Mouse (Mus musculus) neural tube, embryonic 14.5 days (tissue): ENCODE data around the gene Zfp740. TPM values are rescaled to one million over a fixed set of nuclear protein-coding genes. Genes with fewer than 3 reads are reported as not detected.
"Not testable (repeated sequence)": the region's sequence is repeated elsewhere in the genome, so short reads cannot be mapped to it uniquely, and the experiment has no call there.

Experiments used
- ATAC-seq: fragments of 200-750 bp; cut with Nextera tagmentation; 2 replicates; pipeline ENCODE4 v1.8.0; 2017; ENCODE audit warnings: low read depth, mild to moderate bottlenecking, moderate TSS enrichment, moderate library complexity
- H3K27ac ChIP-seq: fragments of 300-500 bp; sonication (generic); 2 replicates; pipeline ENCODE4 v1.5.1; 2014; ENCODE audit warnings: low read depth, mild to moderate bottlenecking, control low read depth, low read length, moderate library complexity, mixed read lengths
- H3K27me3 ChIP-seq: fragments of 300-500 bp; sonication (generic); 2 replicates; pipeline ENCODE4 v1.6.1; 2014; ENCODE audit warnings: low read length; ENCODE audit not compliant: control insufficient read depth, insufficient read depth
- H3K36me3 ChIP-seq: fragments of 300-500 bp; sonication (generic); 2 replicates; pipeline ENCODE4 v1.6.1; 2014; ENCODE audit warnings: low read length, mixed read lengths; ENCODE audit not compliant: control insufficient read depth, insufficient read depth
- H3K4me1 ChIP-seq: fragments of 300-500 bp; sonication (generic); 2 replicates; pipeline ENCODE4 v1.6.1; 2014; ENCODE audit warnings: low read length; ENCODE audit not compliant: control insufficient read depth, insufficient read depth
- H3K4me2 ChIP-seq: fragments of 300-500 bp; sonication (generic); 2 replicates; pipeline ENCODE4 v1.6.1; 2014; ENCODE audit warnings: mild to moderate bottlenecking, low read depth, low read length, control low read depth
- H3K4me3 ChIP-seq: fragments of 300-500 bp; sonication (generic); 2 replicates; pipeline ENCODE4 v1.5.1; 2014; ENCODE audit warnings: low read depth, low read length, control low read depth, mixed read lengths
- H3K9ac ChIP-seq: fragments of 300-500 bp; sonication (generic); replicated peaks from 2 replicates; pipeline ENCODE4 v1.6.1; 2014; ENCODE audit warnings: low read depth, mild to moderate bottlenecking, control low read depth, low read length, mixed read lengths
- H3K9me3 ChIP-seq: fragments of 300-500 bp; sonication (generic); 2 replicates; pipeline ENCODE4 v1.6.1; 2016; ENCODE audit warnings: low read length; ENCODE audit not compliant: control insufficient read depth
- WGBS: fragments of 180-500 bp; shearing (Covaris S2); extraction: QIAGEN DNeasy Blood & Tissue Kit; methylation state at CpG from one replicate; pipeline ENCODE4 v1.1.7; 2014; 5-methylcytosine and 5-hydroxymethylcytosine counted together
- polyA plus RNA-seq: library from polyadenylated mRNA; unstranded; fragments of >200 nt; fragmentation: Nextera tagmentation; extraction: Ambion mirVana; gene quantifications from 2 replicates; pipeline ENCODE4 v1.2.1, GENCODE M21; 2014

Zfp740 gene
- 38.2 and 52.9 TPM in 2 replicates for polyA plus RNA-seq

- no peaks in the 10 kb centered on the region for H3K27me3 ChIP-seq
- H3K4me2 ChIP-seq = peak within 1 kb of the TSS; percentile 84
- peaks cover 6% of the 10 kb centered on the region for H3K36me3 ChIP-seq
- H3K4me1 ChIP-seq = peaks cover 42% of the 10 kb centered on the region
- WGBS = under 1% methylated on average over 45 of the region's 68 CpGs
- peak within 1 kb of the TSS; percentile 98 for H3K27ac ChIP-seq
- peak; percentile 94 for ATAC-seq
- no peaks in the 10 kb centered on the region for H3K9me3 ChIP-seq
- peak within 1 kb of the TSS; percentile 83 for H3K9ac ChIP-seq
- peak within 1 kb of the TSS; percentile 79 for H3K4me3 ChIP-seq
Observed at GRCm38 (mm10) chr15:102202971-102203834, at the start of gene Zfp740. Gene Zfp740 (plus strand): TSS chr15:102203249.

GRCm38 (mm10) chr15:102155006-102155405 is 48.0 kb upstream of the Zfp740 start:
- H3K9ac ChIP-seq, H3K4me3 ChIP-seq, ATAC-seq, H3K36me3 ChIP-seq, H3K27ac ChIP-seq, H3K4me1 ChIP-seq, H3K9me3 ChIP-seq, H3K4me2 ChIP-seq, H3K27me3 ChIP-seq: not testable (repeated sequence)
- 92% methylated on average over 6 of the region's 6 CpGs for WGBS

- Histone ChIP-seq H3K9me3 (no peaks in the 10 kb centered on the region), H3K36me3 (no peaks in the 10 kb centered on the region), H3K27ac (no peak overlapping the region), H3K4me3 (no peak overlapping the region), H3K27me3 (no peaks in the 10 kb centered on the region), H3K4me1 (no peaks in the 10 kb centered on the region), H3K4me2 (no peak overlapping the region), H3K9ac (no peak overlapping the region)
- peak; percentile 17; the same call in 1 of the 2 replicates for ATAC-seq
- WGBS = 31% methylated on average over 20 of the region's 20 CpGs
Observed at GRCm38 (mm10) chr15:102156836-102157235, 46.2 kb upstream of the Zfp740 start.

GRCm38 (mm10) chr15:102160415-102161060 is 42.5 kb upstream of the Zfp740 start:
- H3K4me3 ChIP-seq = no peak overlapping the region
- no peaks in the 10 kb centered on the region for H3K27me3 ChIP-seq
- no peak overlapping the region for H3K4me2 ChIP-seq
- no peaks in the 10 kb centered on the region for H3K4me1 ChIP-seq
- no peaks in the 10 kb centered on the region for H3K36me3 ChIP-seq
- ATAC-seq = no peak
- 64% methylated on average over 25 of the region's 27 CpGs for WGBS
- no peak overlapping the region for H3K27ac ChIP-seq
- no peaks in the 10 kb centered on the region for H3K9me3 ChIP-seq
- no peak overlapping the region for H3K9ac ChIP-seq

- no peak for ATAC-seq
- Histone ChIP-seq H3K4me3 (no peak overlapping the region), H3K9ac (no peak overlapping the region), H3K9me3 (no peaks in the 10 kb centered on the region), H3K4me1 (no peaks in the 10 kb centered on the region), H3K27me3 (no peaks in the 10 kb centered on the region), H3K27ac (no peak overlapping the region), H3K4me2 (no peak overlapping the region), H3K36me3 (no peaks in the 10 kb centered on the region)
- 64% methylated on average over 3 of the region's 3 CpGs for WGBS
Observed at GRCm38 (mm10) chr15:102163900-102164693, 39.0 kb upstream of the Zfp740 start.

GRCm38 (mm10) chr15:102165468-102166100 is 37.5 kb upstream of the Zfp740 start:
- H3K27me3 ChIP-seq = no peaks in the 10 kb centered on the region
- no peaks in the 10 kb centered on the region for H3K36me3 ChIP-seq
- H3K9ac ChIP-seq = no peak overlapping the region
- H3K9me3 ChIP-seq = no peaks in the 10 kb centered on the region
- ATAC-seq = no peak
- H3K27ac ChIP-seq = no peak overlapping the region
- 66% methylated on average over 6 of the region's 6 CpGs for WGBS
- no peak overlapping the region for H3K4me2 ChIP-seq
- no peaks in the 10 kb centered on the region for H3K4me1 ChIP-seq
- no peak overlapping the region for H3K4me3 ChIP-seq

GRCm38 (mm10) chr15:102167620-102168021 is 35.4 kb upstream of the Zfp740 start:
- H3K4me3 ChIP-seq = no peak overlapping the region
- no peak overlapping the region for H3K4me2 ChIP-seq
- no peaks in the 10 kb centered on the region for H3K4me1 ChIP-seq
- 66% methylated on average over 6 of the region's 6 CpGs for WGBS
- H3K27ac ChIP-seq = no peak overlapping the region
- no peaks in the 10 kb centered on the region for H3K9me3 ChIP-seq
- no peak for ATAC-seq
- no peaks in the 10 kb centered on the region for H3K36me3 ChIP-seq
- no peak overlapping the region for H3K9ac ChIP-seq
- no peaks in the 10 kb centered on the region for H3K27me3 ChIP-seq

- Histone ChIP-seq H3K9me3 (no peaks in the 10 kb centered on the region), H3K4me1 (no peaks in the 10 kb centered on the region), H3K36me3 (no peaks in the 10 kb centered on the region), H3K27me3 (no peaks in the 10 kb centered on the region), H3K27ac (no peak overlapping the region), H3K9ac (no peak overlapping the region), H3K4me3 (no peak overlapping the region), H3K4me2 (no peak overlapping the region)
- WGBS = 70% methylated on average over 2 of the region's 2 CpGs
- no peak for ATAC-seq
Observed at GRCm38 (mm10) chr15:102169064-102169463, 34.0 kb upstream of the Zfp740 start.
